Mouse (Mus musculus) urinary bladder, adult 2 months (tissue): ENCODE results near the gene Ceacam2. TPM values are rescaled to one million over a fixed set of nuclear protein-coding genes. Genes with fewer than 3 reads are reported as not detected.
"Not testable (repeated sequence)": the region's sequence is repeated elsewhere in the genome, so short reads cannot be mapped to it uniquely, and the experiment has no call there.

Source experiments
- DNase-seq: peaks from one replicate; pipeline ENCODE4 v3.0.0; 2022; ENCODE audit warnings: low spot score
- polyA plus RNA-seq: library from polyadenylated mRNA; depleted of rRNA; stranded (reverse); fragments of >200 nt; gene quantifications from 2 replicates; pipeline ENCODE4 v1.2.3, GENCODE M21; 2012; rRNA removed

The Ceacam2 gene
- 0.39 and 0.77 TPM in 2 replicates for polyA plus RNA-seq

GRCm38 (mm10) chr7:25539376-25539907 lies at the start of gene Ceacam2:
Gene Ceacam2, minus strand, starts transcription at chr7:25539857.
- not testable (repeated sequence) for DNase-seq

GRCm38 (mm10) chr7:25585351-25586204 lies 45.9 kb upstream of the Ceacam2 start:
- no peak for DNase-seq

GRCm38 (mm10) chr7:25584651-25585050 lies 45.0 kb upstream of the Ceacam2 start:
- DNase-seq, result no peak

- DNase-seq, result no peak
These were observed 42.7 kb upstream of the Ceacam2 start for GRCm38 (mm10) chr7:25582301-25582810.

GRCm38 (mm10) chr7:25579441-25579840 lies 39.8 kb upstream of the Ceacam2 start:
- no peak for DNase-seq

GRCm38 (mm10) chr7:25576793-25577437 lies 37.3 kb upstream of the Ceacam2 start:
- not testable (repeated sequence) for DNase-seq

- DNase-seq, result not testable (repeated sequence)
These were observed 36.7 kb upstream of the Ceacam2 start for GRCm38 (mm10) chr7:25576308-25576707.

- DNase-seq, result no peak
These were observed 36.2 kb upstream of the Ceacam2 start for GRCm38 (mm10) chr7:25575870-25576269.

- DNase-seq, result no peak
These were observed 35.4 kb upstream of the Ceacam2 start for GRCm38 (mm10) chr7:25575105-25575504.

- not testable (repeated sequence) for DNase-seq
These were observed 34.1 kb upstream of the Ceacam2 start for GRCm38 (mm10) chr7:25573806-25574205.

GRCm38 (mm10) chr7:25568721-25569120 lies 29.1 kb upstream of the Ceacam2 start:
- no peak for DNase-seq

GRCm38 (mm10) chr7:25541464-25541863 lies 1.8 kb upstream of the Ceacam2 start:
- not testable (repeated sequence) for DNase-seq

- not testable (repeated sequence) for DNase-seq
These were observed 297 bp upstream of the Ceacam2 start for GRCm38 (mm10) chr7:25539954-25540353.

GRCm38 (mm10) chr7:25530837-25531236 lies 8.8 kb downstream of the Ceacam2 start:
- no peak for DNase-seq

GRCm38 (mm10) chr7:25516070-25516777 lies 23.4 kb downstream of the Ceacam2 start:
- not testable (repeated sequence) for DNase-seq

- not testable (repeated sequence) for DNase-seq
These were observed 24.0 kb downstream of the Ceacam2 start for GRCm38 (mm10) chr7:25515667-25516066.

GRCm38 (mm10) chr7:25509925-25510324 lies 29.7 kb downstream of the Ceacam2 start:
- DNase-seq, result no peak

- no peak for DNase-seq
These were observed 45.0 kb downstream of the Ceacam2 start for GRCm38 (mm10) chr7:25494649-25495048.

- DNase-seq, result not testable (repeated sequence)
These were observed 49.0 kb downstream of the Ceacam2 start for GRCm38 (mm10) chr7:25490698-25491097.

- DNase-seq, result not testable (repeated sequence)
These were observed 50.3 kb downstream of the Ceacam2 start for GRCm38 (mm10) chr7:25489382-25489781.

GRCm38 (mm10) chr7:25486186-25486585 lies 53.5 kb downstream of the Ceacam2 start:
- DNase-seq, result no peak

- no peak for DNase-seq
These were observed 54.6 kb downstream of the Ceacam2 start for GRCm38 (mm10) chr7:25485061-25485460.
